Mouse (Mus musculus): ENCODE data around the gene Spout1. TPM values are rescaled to one million over a fixed set of nuclear protein-coding genes. Genes with fewer than 3 reads are reported as not detected.
A peak's percentile ranks its signal among the peaks of the same experiment; 100 is the strongest.
"Not testable (repeated sequence)": the region's sequence is repeated elsewhere in the genome, so short reads cannot be mapped to it uniquely, and the experiment has no call there.

The Spout1 gene
- polyA plus RNA-seq, 1 experiment from 2014 or later = 83.0 TPM

DNA sequence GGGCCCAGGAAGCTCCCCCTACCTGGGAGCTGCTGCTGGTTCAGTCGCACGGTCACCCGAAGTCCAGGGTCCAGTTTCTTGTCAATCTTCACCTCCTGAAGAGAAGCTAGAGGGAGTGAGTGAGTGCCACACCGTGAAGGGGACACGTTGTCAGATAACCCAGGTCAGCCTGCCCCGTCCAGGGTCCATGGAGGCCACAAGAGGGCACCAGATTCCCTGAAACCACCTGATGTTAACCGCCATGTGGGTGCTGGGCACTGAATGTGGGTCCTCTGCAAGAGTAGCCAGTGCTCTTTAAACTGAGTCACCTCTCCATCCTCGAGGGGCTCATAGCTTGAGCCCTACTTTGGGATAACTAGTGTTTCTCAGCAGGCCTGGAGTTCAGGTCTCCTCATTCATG is 2.4 kb downstream of the Spout1 start:
- no peak for ATAC-seq (replicated peaks; ENCODE audit: low FRiP score)
- H3K4me3 ChIP-seq (replicated peaks) = no peak overlapping the region
- H3K27ac ChIP-seq = no peak overlapping the region
- H3K4me1 ChIP-seq = peaks cover 26% of the 10 kb centered on the region
- 0 out of 2 replicates have a peak, but pooled peaks cover 3% of the 10 kb centered on the region for H3K9me3 ChIP-seq (replicated peaks)
- no peaks in the 10 kb centered on the region for H3K27me3 ChIP-seq
- H3K4me2 ChIP-seq = no peak overlapping the region
- 92% methylated on average over 8 of the region's 8 CpGs for WGBS
- H3K9ac ChIP-seq = no peak overlapping the region
- H3K36me3 ChIP-seq = peaks cover 46% of the 10 kb centered on the region

DNA sequence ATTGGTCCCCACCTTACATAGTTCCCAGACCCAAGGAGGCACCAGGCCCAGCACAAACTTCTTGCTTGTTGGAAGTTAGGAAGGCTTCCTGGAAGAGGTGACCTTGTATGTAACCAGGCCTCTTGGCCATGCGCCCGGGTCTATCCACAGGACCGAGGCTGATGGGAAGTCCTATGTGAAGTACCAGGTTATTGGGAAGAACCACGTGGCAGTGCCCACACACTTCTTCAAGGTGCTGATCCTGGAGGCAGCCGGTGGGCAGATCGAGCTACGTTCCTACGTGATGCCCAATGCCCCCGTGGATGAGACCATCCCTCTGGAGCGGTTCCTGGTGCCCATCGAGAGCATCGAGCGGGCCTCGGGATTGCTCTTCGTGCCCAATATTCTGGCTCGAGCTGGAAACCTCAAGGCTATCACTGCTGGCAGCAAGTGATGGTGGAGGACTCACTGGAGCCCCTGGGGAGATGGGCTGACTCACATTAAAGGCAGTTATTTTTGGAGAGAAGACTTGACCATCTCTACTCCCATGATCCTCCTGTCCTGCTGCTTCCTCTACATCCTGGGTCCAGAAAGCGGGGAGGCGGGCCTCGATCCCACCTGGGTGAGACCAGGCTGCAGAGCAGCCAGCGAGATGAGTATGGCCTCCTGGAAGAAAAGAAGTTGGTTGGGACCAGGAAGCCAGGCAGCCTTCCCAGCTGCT is 4.6 kb downstream of the Spout1 start:
- no peak for ATAC-seq (replicated peaks; ENCODE audit: low FRiP score)
- Histone ChIP-seq H3K9me3 (replicated peaks) (0 out of 2 replicates have a peak, but pooled peaks cover 3% of the 10 kb centered on the region), H3K27ac (no peak overlapping the region), H3K36me3 (peaks cover 46% of the 10 kb centered on the region), H3K9ac (no peak overlapping the region), H3K4me3 (replicated peaks) (no peak overlapping the region), H3K4me1 (peaks cover 26% of the 10 kb centered on the region), H3K27me3 (no peaks in the 10 kb centered on the region), H3K4me2 (no peak overlapping the region)
- WGBS = 93% methylated on average over 20 of the region's 20 CpGs

DNA sequence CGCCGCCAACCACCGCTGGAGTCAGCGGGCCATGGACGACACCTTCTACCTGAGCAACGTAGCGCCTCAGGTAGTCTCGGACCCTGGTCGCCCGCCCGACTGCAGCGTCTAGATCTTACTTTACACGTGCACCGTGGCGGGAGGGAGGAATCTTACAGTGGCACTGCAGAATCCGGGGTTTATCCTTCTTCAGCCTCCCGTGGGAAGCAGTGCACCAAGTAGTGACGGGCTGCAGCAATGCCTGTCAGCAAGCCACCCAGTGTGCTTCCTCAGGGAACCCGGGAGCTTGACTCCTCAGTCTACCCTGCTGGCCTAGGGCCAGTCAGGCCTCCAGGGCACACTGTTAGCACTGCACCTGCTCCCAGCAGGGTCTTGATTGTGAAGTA is 6.3 kb downstream of the Spout1 start:
- peaks cover 18% of the 10 kb centered on the region for H3K4me1 ChIP-seq
- under 1% methylated on average over 19 of the region's 19 CpGs for WGBS
- H3K27ac ChIP-seq = peak overlapping the region; percentile 89
- H3K4me3 ChIP-seq (replicated peaks) = peak overlapping the region; percentile 74
- H3K9ac ChIP-seq = peak overlapping the region; percentile 67
- peaks cover 46% of the 10 kb centered on the region for H3K36me3 ChIP-seq
- peaks cover 6% of the 10 kb centered on the region for H3K9me3 ChIP-seq (replicated peaks)
- H3K27me3 ChIP-seq = no peaks in the 10 kb centered on the region
- H3K4me2 ChIP-seq = peak overlapping the region; percentile 98
- peak; percentile 52 for ATAC-seq (replicated peaks; ENCODE audit: low FRiP score)

DNA sequence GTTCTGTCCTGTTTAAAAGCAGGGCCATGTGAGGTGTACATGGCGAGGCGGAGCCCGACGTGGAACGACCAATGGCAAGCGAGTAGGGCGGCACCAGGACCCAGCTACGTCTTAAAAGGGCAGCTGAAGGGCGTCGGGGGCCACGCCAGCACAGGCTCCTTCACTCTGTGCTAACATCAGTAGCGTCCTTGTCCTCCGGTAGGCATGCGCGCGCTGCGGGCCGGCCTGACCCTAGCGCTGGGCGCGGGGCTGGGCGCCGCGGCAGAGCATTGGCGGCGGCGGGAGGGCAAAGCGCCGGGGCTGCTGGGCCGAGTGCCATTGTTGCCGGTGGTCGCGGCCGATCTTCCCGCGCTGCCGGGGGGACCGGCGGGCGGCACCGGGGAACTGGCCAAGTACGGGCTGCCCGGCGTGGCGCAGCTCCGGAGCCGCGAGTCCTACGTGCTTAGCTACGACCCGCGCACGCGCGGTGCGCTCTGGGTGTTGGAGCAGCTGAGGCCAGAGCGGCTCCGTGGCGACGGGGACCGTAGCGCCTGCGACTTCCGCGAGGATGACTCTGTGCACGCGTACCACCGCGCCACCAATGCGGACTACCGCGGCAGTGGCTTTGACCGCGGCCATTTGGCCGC is 6.8 kb downstream of the Spout1 start, which contains the start of gene Endog:
Endog (plus strand) TSS at position 123 of the 626 bp plus-strand sequence.
- peaks cover 41% of the 10 kb centered on the region for H3K36me3 ChIP-seq
- peaks cover 11% of the 10 kb centered on the region for H3K9me3 ChIP-seq (replicated peaks)
- ATAC-seq (replicated peaks; ENCODE audit: low FRiP score) = peak; percentile 94
- peak within 1 kb of the TSS; percentile 74 for H3K4me3 ChIP-seq (replicated peaks)
- H3K27ac ChIP-seq = peak within 1 kb of the TSS; percentile 89
- H3K9ac ChIP-seq = peak within 1 kb of the TSS; percentile 67
- WGBS = under 1% methylated on average over 75 of the region's 75 CpGs
- H3K4me1 ChIP-seq = peaks cover 15% of the 10 kb centered on the region
- H3K27me3 ChIP-seq = no peaks in the 10 kb centered on the region
- peak within 1 kb of the TSS; percentile 98 for H3K4me2 ChIP-seq

DNA sequence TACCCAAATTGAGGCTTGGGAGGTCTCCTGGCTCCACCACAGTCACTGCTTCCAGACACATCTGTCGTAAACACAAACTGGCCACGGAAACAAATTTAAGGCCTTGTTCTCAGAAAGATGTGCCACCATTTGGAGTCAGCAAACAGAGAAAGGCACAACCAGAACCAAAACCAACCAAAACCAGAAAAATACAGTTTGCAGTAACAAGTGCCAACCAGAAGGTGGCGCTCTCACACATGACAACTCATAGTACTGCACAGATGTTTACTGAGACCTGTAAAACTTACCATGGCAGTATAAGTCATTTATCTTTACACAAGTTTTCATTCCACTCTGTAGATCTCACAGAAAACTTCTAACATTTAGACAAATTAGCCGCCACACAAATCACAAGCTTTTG is 11.6 kb downstream of the Spout1 start:
- Histone ChIP-seq H3K9me3 (replicated peaks) (peaks cover 17% of the 10 kb centered on the region), H3K27ac (no peak overlapping the region), H3K4me1 (peaks cover 5% of the 10 kb centered on the region; the same call in 1 of the 2 replicates), H3K36me3 (no peaks in the 10 kb centered on the region), H3K4me2 (no peak overlapping the region), H3K27me3 (no peaks in the 10 kb centered on the region), H3K9ac (no peak overlapping the region), H3K4me3 (replicated peaks) (no peak overlapping the region)
- ATAC-seq (replicated peaks; ENCODE audit: low FRiP score) = no peak
- 64% methylated on average over 4 of the region's 4 CpGs for WGBS

DNA sequence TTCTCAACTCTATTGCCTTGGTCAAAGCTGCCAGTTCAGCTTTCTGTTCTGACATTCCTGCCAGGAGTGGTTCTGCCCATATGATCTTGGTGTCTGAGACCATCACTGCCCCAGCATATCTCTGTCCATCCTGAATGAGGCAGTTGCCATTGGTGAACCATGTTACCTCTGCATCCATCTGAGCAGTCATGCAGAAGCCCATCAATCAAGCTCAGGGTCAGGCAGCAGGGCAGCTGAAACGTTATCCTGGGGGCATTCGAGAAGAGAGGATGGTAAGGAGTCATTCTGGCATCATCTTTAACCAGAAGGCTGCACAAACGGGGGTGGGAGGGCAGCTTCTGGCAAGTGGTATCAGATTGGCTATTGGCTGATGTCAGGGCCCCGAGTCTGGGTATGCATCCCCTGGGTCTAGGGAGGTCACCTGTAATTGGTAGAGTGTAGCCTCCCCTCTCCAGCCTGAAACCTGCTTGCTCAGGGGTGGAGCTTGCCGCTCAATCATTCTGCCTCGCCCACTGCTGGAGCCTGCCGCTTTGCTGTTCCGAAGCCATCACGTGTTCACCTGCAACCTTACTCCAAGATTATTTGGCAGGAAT is 13.8 kb downstream of the Spout1 start:
- no peak overlapping the region for H3K4me2 ChIP-seq
- ATAC-seq (replicated peaks; ENCODE audit: low FRiP score) = peak; percentile 80
- 33% methylated on average over 9 of the region's 9 CpGs for WGBS
- H3K36me3 ChIP-seq = no peaks in the 10 kb centered on the region
- H3K9me3 ChIP-seq (replicated peaks) = peaks cover 17% of the 10 kb centered on the region
- no peaks in the 10 kb centered on the region for H3K4me1 ChIP-seq
- no peak overlapping the region for H3K4me3 ChIP-seq (replicated peaks)
- H3K27me3 ChIP-seq = no peaks in the 10 kb centered on the region
- no peak overlapping the region for H3K9ac ChIP-seq
- no peak overlapping the region for H3K27ac ChIP-seq

DNA sequence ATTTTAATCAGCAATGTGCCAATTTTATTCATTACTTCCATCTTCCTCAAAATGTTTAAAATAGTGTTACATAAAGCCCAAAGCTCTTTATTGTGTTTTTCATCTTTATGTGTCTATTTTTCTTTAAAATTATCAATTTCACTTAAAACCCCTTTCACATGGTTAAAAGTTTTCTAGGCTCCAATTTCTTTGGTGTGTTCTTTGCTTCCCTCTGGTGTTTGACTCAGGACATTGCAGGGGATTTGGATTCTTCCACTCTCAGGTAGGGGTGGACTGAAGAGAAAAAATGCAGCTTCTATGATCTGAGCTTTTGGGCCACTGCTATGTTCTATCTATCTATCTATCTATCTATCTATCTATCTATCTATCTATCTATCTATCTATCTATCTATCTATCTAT is 16.4 kb downstream of the Spout1 start:
- H3K27me3 ChIP-seq = no peaks in the 10 kb centered on the region
- H3K4me1 ChIP-seq = no peaks in the 10 kb centered on the region
- H3K9me3 ChIP-seq (replicated peaks) = peaks cover 12% of the 10 kb centered on the region
- ATAC-seq (replicated peaks; ENCODE audit: low FRiP score) = no peak
- no peaks in the 10 kb centered on the region for H3K36me3 ChIP-seq
- H3K9ac ChIP-seq = no peak overlapping the region
- H3K4me2 ChIP-seq = no peak overlapping the region
- no peak overlapping the region for H3K27ac ChIP-seq
- no peak overlapping the region for H3K4me3 ChIP-seq (replicated peaks)

DNA sequence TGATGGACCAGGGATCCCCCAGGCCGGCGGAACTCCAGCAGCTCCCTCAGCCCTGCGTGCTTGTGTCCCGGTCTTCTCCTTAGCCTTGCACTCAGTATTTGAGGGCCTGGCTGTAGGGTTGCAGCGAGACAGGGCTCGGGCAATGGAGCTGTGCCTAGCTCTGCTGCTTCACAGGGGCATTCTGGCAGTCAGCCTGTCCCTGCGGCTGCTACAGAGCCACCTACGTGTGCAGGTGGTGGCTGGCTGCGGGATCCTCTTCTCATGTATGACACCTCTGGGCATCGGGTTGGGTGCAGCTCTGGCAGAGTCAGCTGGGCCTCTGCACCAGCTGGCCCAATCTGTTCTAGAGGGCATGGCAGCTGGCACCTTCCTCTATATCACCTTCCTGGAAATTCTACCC is 18.4 kb downstream of the Spout1 start:
- H3K9ac ChIP-seq; H3K9me3 ChIP-seq (replicated peaks); H3K27me3 ChIP-seq; H3K27ac ChIP-seq; H3K36me3 ChIP-seq; H3K4me2 ChIP-seq; H3K4me3 ChIP-seq (replicated peaks); H3K4me1 ChIP-seq; ATAC-seq (replicated peaks; ENCODE audit: low FRiP score): not testable (repeated sequence)
- WGBS = 85% methylated on average over 8 of the region's 10 CpGs

DNA sequence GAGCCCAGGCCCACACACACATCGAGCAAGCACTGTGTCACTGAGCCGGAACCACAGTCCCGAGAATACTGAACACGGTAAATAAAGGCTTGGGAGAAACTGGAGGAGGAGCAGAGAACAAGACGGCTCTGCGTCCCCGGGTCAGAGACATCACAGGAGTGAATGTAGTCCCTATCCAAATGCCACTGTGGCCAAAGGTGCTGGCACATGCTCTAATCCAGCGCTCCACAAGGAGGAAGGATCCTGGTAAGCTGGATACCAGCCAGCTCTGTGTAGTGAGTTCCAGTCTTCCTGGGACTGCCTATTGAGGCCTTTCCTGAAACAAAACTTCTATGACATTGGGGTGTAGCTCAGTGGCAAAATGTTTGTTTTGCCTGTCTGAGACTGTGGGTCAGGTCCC is 25.6 kb downstream of the Spout1 start:
- no peak overlapping the region for H3K4me2 ChIP-seq
- ATAC-seq (replicated peaks; ENCODE audit: low FRiP score) = no peak
- H3K27ac ChIP-seq = no peak overlapping the region
- no peaks in the 10 kb centered on the region for H3K9me3 ChIP-seq (replicated peaks)
- no peaks in the 10 kb centered on the region for H3K4me1 ChIP-seq
- 64% methylated on average over 8 of the region's 8 CpGs for WGBS
- peaks cover 46% of the 10 kb centered on the region for H3K36me3 ChIP-seq
- no peak overlapping the region for H3K4me3 ChIP-seq (replicated peaks)
- H3K27me3 ChIP-seq = no peaks in the 10 kb centered on the region
- H3K9ac ChIP-seq = no peak overlapping the region

DNA sequence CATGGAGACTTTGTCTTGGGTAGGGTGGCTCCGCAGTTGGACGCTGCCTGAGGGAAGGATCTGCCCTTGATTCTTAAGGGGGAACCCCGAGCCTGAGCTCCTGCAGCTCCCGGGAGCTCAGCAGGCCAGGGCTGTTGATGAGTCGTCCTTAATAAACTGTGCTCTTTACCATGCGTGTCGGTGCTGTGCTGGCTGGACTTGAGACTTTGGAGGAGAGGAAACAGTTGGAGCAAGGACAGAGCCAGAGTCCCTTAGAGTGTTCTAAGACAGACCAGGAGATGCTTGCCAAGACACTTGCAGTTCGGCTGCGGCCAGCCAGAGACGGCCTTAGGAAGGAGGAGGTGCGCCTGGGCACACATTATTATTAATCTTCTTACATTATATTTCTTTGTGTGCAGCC is 26.4 kb downstream of the Spout1 start:
- Histone ChIP-seq H3K9ac (no peak overlapping the region), H3K4me2 (no peak overlapping the region), H3K4me1 (no peaks in the 10 kb centered on the region), H3K27ac (no peak overlapping the region), H3K36me3 (peaks cover 54% of the 10 kb centered on the region), H3K4me3 (replicated peaks) (no peak overlapping the region), H3K9me3 (replicated peaks) (no peaks in the 10 kb centered on the region), H3K27me3 (no peaks in the 10 kb centered on the region)
- ATAC-seq (replicated peaks; ENCODE audit: low FRiP score) = no peak
- 88% methylated on average over 11 of the region's 11 CpGs for WGBS

DNA sequence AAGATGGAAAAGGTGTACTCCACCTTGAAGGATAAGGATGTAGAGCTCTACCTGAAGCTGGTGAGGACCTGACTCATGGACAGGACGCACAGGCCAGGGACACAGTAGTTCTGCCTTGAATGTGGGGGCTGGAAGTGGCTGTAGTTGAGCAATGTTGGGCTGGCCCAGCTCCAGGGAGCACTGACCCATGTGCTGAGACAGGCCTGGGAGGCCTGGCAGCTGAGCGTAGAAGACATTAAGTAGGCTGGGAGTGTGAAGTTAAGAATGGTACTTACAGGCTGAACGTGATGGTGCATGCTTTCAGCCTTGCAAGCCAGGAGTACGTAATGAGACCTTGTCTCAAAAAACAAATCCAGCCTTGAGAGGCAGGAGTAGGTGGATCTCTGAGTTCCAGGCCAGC is 30.8 kb downstream of the Spout1 start:
- peaks cover 94% of the 10 kb centered on the region for H3K36me3 ChIP-seq
- no peaks in the 10 kb centered on the region for H3K27me3 ChIP-seq
- H3K4me2 ChIP-seq = no peak overlapping the region
- WGBS = 81% methylated on average over 4 of the region's 4 CpGs
- ATAC-seq (replicated peaks; ENCODE audit: low FRiP score) = no peak
- no peaks in the 10 kb centered on the region for H3K4me1 ChIP-seq
- no peak overlapping the region for H3K27ac ChIP-seq
- no peak overlapping the region for H3K9ac ChIP-seq
- H3K4me3 ChIP-seq (replicated peaks) = no peak overlapping the region
- H3K9me3 ChIP-seq (replicated peaks) = no peaks in the 10 kb centered on the region

DNA sequence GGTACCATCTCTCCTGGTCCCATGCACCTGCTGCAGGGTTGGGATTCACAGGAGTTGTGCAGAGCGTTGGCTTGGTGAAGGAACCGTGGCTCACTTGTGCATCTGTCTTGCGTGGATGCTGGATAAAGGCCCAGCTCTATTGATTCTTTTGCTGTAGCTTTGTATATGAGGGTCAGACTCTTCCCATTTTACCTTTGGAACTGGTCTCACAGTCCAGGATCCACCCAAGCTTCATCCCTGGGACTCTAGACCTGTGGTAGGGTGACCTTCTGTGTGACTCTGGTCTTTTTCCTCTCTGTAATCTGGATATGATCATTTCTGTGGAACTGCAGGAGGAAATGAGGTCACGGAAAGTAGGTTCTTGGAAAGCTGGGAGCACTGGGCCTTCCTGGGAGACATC is 33.8 kb downstream of the Spout1 start:
- Histone ChIP-seq H3K9ac (no peak overlapping the region), H3K27ac (no peak overlapping the region), H3K36me3 (peaks cover 96% of the 10 kb centered on the region), H3K4me2 (no peak overlapping the region), H3K9me3 (replicated peaks) (no peaks in the 10 kb centered on the region), H3K4me1 (no peaks in the 10 kb centered on the region), H3K27me3 (no peaks in the 10 kb centered on the region), H3K4me3 (replicated peaks) (no peak overlapping the region)
- 97% methylated on average over 4 of the region's 4 CpGs for WGBS
- ATAC-seq (replicated peaks; ENCODE audit: low FRiP score) = no peak
